Mouse (Mus musculus) liver, embryonic 16.5 days (tissue): ENCODE measurements around the gene Fam131b. TPM values are rescaled to one million over a fixed set of nuclear protein-coding genes. Genes with fewer than 3 reads are reported as not detected.

Source experiments
- ATAC-seq: fragments of 200-750 bp; cut with Nextera tagmentation; 2 replicates; pipeline ENCODE4 v1.8.0; 2017; ENCODE audit warnings: low read depth, mild to moderate bottlenecking, moderate number of reproducible peaks, moderate library complexity
- H3K27ac ChIP-seq: fragments of 300-500 bp; sonication (generic); 2 replicates; pipeline ENCODE4 v1.5.1; 2014; ENCODE audit warnings: mild to moderate bottlenecking, low read length
- H3K27me3 ChIP-seq: fragments of 300-500 bp; sonication (generic); 2 replicates; pipeline ENCODE4 v1.6.1; 2014; ENCODE audit warnings: low read depth, low read length, mixed read lengths; ENCODE audit not compliant: control insufficient read depth, insufficient read depth
- H3K36me3 ChIP-seq: fragments of 300-500 bp; sonication (generic); 2 replicates; pipeline ENCODE4 v1.6.1; 2014; ENCODE audit warnings: mild to moderate bottlenecking; ENCODE audit not compliant: control insufficient read depth, insufficient read depth
- H3K4me1 ChIP-seq: fragments of 300-500 bp; sonication (generic); 2 replicates; pipeline ENCODE4 v1.6.1; 2014; ENCODE audit warnings: low read depth, low read length, mixed read lengths; ENCODE audit not compliant: control insufficient read depth
- H3K4me2 ChIP-seq: fragments of 300-500 bp; sonication (generic); 2 replicates; pipeline ENCODE4 v1.6.1; 2014; ENCODE audit warnings: low read depth, low read length, mixed read lengths
- H3K4me3 ChIP-seq: fragments of 300-500 bp; sonication (generic); 2 replicates; pipeline ENCODE4 v1.5.1; 2014; ENCODE audit warnings: low read depth, mild to moderate bottlenecking, low read length
- H3K9ac ChIP-seq: fragments of 300-500 bp; sonication (generic); 2 replicates; pipeline ENCODE4 v1.6.1; 2014; ENCODE audit warnings: low read depth, low read length
- H3K9me3 ChIP-seq: fragments of 300-500 bp; sonication (generic); replicated peaks from 2 replicates; pipeline ENCODE4 v1.6.1; 2016; ENCODE audit warnings: low read length; ENCODE audit not compliant: control insufficient read depth
- WGBS: fragments of 180-500 bp; shearing (Covaris S2); extraction: QIAGEN DNeasy Blood & Tissue Kit; methylation state at CpG from one replicate; pipeline ENCODE4 v1.1.7; 2014; ENCODE audit not compliant: insufficient replicate concordance; 5-methylcytosine and 5-hydroxymethylcytosine counted together
- polyA plus RNA-seq: library from polyadenylated mRNA; unstranded; fragments of >200 nt; fragmentation: Nextera tagmentation; extraction: Ambion mirVana; gene quantifications from 2 replicates; pipeline ENCODE4 v1.2.1, GENCODE M21; 2015

The Fam131b gene
- polyA plus RNA-seq, 1 experiment from 2014 or later: not detected

GRCm38 (mm10) chr6:42342171-42342570, 17.7 kb upstream of the Fam131b start:
- Histone ChIP-seq H3K9ac (no peak overlapping the region), H3K4me1 (no peaks in the 10 kb centered on the region), H3K9me3 (no peaks in the 10 kb centered on the region), H3K36me3 (no peaks in the 10 kb centered on the region), H3K27me3 (no peaks in the 10 kb centered on the region), H3K4me3 (no peak overlapping the region), H3K4me2 (no peak overlapping the region), H3K27ac (no peak overlapping the region)
- WGBS: 24% methylated on average over 1 of the region's 1 CpGs
- ATAC-seq: no peak

DNA sequence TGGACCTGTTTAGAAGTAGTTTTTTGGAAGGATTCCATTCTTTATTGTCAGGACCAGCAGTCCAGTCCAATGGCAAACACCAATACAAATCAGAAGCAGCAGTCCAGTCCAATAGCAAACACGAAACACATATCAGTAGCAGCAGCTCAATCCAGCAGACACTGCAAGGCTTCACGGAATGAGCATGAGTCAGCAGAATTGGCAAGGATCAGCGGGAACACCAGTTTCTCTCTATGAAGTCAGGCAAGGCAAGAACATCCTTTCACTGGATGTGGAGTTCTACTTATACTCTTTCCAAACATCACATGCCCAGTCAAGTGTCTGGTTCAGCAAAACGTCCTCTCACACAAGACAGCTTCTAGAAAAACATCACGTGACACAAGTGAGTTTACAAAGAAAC, 15.5 kb upstream of the Fam131b start:
- no peaks in the 10 kb centered on the region for H3K4me1 ChIP-seq
- WGBS: 59% methylated on average over 5 of the region's 5 CpGs
- no peak overlapping the region for H3K4me2 ChIP-seq
- no peak for ATAC-seq
- H3K36me3 ChIP-seq: no peaks in the 10 kb centered on the region
- H3K27me3 ChIP-seq: no peaks in the 10 kb centered on the region
- H3K4me3 ChIP-seq: no peak overlapping the region
- H3K9ac ChIP-seq: no peak overlapping the region
- H3K27ac ChIP-seq: no peak overlapping the region
- no peaks in the 10 kb centered on the region for H3K9me3 ChIP-seq

- Histone ChIP-seq H3K36me3 (no peaks in the 10 kb centered on the region), H3K27me3 (no peaks in the 10 kb centered on the region), H3K9me3 (no peaks in the 10 kb centered on the region), H3K4me1 (no peaks in the 10 kb centered on the region), H3K4me3 (no peak overlapping the region), H3K9ac (no peak overlapping the region), H3K27ac (no peak overlapping the region), H3K4me2 (no peak overlapping the region)
- ATAC-seq: no peak
- 57% methylated on average over 2 of the region's 2 CpGs for WGBS
Observed at GRCm38 (mm10) chr6:42339189-42339588, 14.7 kb upstream of the Fam131b start.

GRCm38 (mm10) chr6:42330946-42331345, 6.5 kb upstream of the Fam131b start:
- Histone ChIP-seq H3K9ac (no peak overlapping the region), H3K27ac (no peak overlapping the region), H3K36me3 (no peaks in the 10 kb centered on the region), H3K4me3 (no peak overlapping the region), H3K4me2 (no peak overlapping the region), H3K4me1 (no peaks in the 10 kb centered on the region), H3K9me3 (no peaks in the 10 kb centered on the region), H3K27me3 (peaks cover under 1% of the 10 kb centered on the region; the same call in 1 of the 2 replicates)
- 68% methylated on average over 3 of the region's 3 CpGs for WGBS
- no peak for ATAC-seq

- ATAC-seq: no peak
- no peaks in the 10 kb centered on the region for H3K36me3 ChIP-seq
- H3K4me3 ChIP-seq: no peak overlapping the region
- no peak overlapping the region for H3K4me2 ChIP-seq
- no peak overlapping the region for H3K27ac ChIP-seq
- H3K4me1 ChIP-seq: no peaks in the 10 kb centered on the region
- H3K9ac ChIP-seq: no peak overlapping the region
- WGBS: 62% methylated on average over 3 of the region's 3 CpGs
- no peaks in the 10 kb centered on the region for H3K9me3 ChIP-seq
- H3K27me3 ChIP-seq: peaks cover 8% of the 10 kb centered on the region
Observed at GRCm38 (mm10) chr6:42330216-42330615, 5.8 kb upstream of the Fam131b start.

- no peaks in the 10 kb centered on the region; the same call in 1 of the 2 replicates for H3K4me1 ChIP-seq
- peaks cover 23% of the 10 kb centered on the region for H3K27me3 ChIP-seq
- WGBS: 30% methylated on average over 3 of the region's 3 CpGs
- no peaks in the 10 kb centered on the region for H3K9me3 ChIP-seq
- no peak overlapping the region for H3K9ac ChIP-seq
- no peak overlapping the region for H3K4me3 ChIP-seq
- H3K36me3 ChIP-seq: no peaks in the 10 kb centered on the region
- no peak overlapping the region for H3K27ac ChIP-seq
- no peak for ATAC-seq
- H3K4me2 ChIP-seq: no peak overlapping the region
Observed at GRCm38 (mm10) chr6:42328757-42329156, 4.3 kb upstream of the Fam131b start.

DNA sequence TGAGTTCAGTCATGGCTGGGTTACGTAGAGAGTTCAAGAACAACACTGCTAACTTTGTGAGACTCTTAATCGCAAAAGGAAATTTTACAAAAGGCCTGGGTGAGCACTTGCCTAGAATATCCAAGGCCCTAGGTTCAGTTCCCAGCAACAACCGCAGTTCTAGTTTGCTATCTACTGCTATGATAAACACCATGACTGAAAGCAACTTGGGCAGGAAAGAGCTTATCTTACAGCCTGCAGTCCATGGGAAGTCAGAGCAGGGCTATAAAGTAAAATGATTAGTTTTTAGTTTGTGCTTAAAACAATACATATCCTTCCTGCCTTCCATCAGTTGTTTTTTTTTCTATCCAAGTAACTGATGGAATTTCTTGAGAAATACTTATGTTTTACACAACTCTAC, 2.1 kb upstream of the Fam131b start:
- Histone ChIP-seq H3K27me3 (peaks cover 45% of the 10 kb centered on the region), H3K4me2 (no peak overlapping the region), H3K36me3 (no peaks in the 10 kb centered on the region), H3K4me3 (no peak overlapping the region), H3K27ac (no peak overlapping the region), H3K9ac (no peak overlapping the region), H3K4me1 (no peaks in the 10 kb centered on the region; the same call in 1 of the 2 replicates), H3K9me3 (no peaks in the 10 kb centered on the region)
- 40% methylated on average over 3 of the region's 3 CpGs for WGBS
- ATAC-seq: no peak

DNA sequence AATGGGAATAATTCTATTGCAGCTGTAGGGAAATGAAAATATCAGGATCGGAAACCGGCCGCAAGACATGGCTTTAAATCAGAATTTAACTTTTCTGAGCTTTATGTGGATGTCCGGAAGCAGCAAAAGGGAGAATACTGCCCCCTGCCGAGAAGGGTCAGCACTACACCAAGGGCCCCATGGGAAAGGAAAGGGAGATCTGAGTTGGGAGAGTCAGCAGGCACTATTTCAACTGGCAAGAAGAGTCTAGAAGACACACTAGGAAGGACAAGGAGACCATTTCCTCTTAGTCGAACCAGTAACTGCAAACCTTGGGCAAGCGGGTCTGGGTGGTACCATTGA, 796 bp upstream of the Fam131b start:
- ATAC-seq: no peak
- H3K9ac ChIP-seq: no peak overlapping the region
- no peak overlapping the region for H3K27ac ChIP-seq
- no peaks in the 10 kb centered on the region; the same call in 1 of the 2 replicates for H3K4me1 ChIP-seq
- peak overlapping the region; percentile 53; the same call in 1 of the 2 replicates for H3K4me2 ChIP-seq
- H3K27me3 ChIP-seq: peaks cover 53% of the 10 kb centered on the region
- no peaks in the 10 kb centered on the region for H3K36me3 ChIP-seq
- 4% methylated on average over 7 of the region's 7 CpGs for WGBS
- H3K4me3 ChIP-seq: peak overlapping the region; percentile 45; the same call in 1 of the 2 replicates
- no peaks in the 10 kb centered on the region for H3K9me3 ChIP-seq

- Histone ChIP-seq H3K27me3 (peaks cover 53% of the 10 kb centered on the region), H3K4me1 (no peaks in the 10 kb centered on the region; the same call in 1 of the 2 replicates), H3K27ac (no peak overlapping the region), H3K4me2 (peak overlapping the region; percentile 53), H3K9me3 (no peaks in the 10 kb centered on the region), H3K36me3 (no peaks in the 10 kb centered on the region), H3K9ac (no peak overlapping the region), H3K4me3 (peak overlapping the region; percentile 45)
- WGBS: under 1% methylated on average over 20 of the region's 32 CpGs
- ATAC-seq: no peak
Observed at GRCm38 (mm10) chr6:42324067-42324481, 369 bp downstream of the Fam131b start.
